Mouse (Mus musculus): ENCODE results near the gene D10Jhu81e.
A peak's percentile ranks its signal among the peaks of the same experiment; 100 is the strongest.
"Not testable (repeated sequence)": the region's sequence is repeated elsewhere in the genome, so short reads cannot be mapped to it uniquely, and the experiment has no call there.

The D10Jhu81e gene

DNA sequence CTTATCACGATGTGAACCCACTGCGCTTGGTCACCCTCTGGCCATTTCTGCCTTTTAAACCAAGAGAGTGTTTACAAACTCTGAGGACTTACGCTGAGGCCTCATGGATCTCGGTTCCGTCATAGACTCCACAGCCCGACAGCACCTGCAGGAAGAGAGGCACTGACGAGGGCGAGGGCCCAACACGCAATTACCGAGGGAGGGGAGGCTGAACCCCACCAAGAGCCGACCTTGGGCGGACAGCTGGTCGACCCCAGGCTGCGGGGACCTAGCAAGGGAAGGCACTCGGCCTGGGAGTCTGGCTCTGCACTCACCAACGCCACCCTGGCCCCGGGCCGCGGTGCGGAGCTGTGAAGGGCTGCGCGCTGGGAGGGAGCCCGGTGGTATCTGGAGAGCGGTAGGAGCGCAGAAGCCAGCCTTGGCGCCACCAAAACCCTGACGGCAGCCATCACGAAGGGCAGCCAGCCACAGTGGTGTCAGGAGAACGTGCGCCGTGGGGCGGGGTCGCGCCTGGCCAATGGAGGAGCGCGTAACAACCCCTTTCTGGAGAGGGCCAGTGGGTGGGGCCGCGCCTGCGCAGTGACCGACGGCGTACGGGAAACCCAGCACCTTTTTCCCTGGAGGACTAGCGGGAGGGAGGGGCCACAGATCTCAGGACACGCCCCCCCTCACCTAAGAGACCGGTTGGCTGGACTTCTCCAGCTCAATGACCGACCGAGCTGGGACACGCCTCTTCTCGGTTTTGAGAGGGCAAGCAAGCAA, at the start of gene D10Jhu81e:
D10Jhu81e (minus strand) TSS at position 502 of the 762 bp plus-strand sequence.
- peak; percentile 100 for DNase-seq

DNA sequence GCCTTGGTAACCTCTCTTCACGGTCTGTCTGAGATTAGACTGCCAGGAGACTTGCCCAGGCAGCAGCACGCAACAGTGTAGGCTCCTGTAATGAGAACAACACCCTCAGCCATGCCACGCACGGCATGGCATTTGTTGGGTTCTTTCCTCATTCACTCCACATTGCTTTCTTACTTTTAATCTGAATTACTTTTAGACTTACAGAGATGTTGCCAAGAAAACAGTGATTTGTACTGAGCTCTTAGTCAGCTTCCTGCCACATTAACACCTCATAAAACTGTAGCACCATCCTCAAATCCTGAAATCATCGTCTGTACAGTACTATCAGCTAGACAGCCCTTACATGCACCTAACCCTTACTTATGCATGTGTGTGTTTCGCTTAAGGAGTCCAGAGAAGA, 49.0 kb upstream of the D10Jhu81e start:
- DNase-seq: no peak

DNA sequence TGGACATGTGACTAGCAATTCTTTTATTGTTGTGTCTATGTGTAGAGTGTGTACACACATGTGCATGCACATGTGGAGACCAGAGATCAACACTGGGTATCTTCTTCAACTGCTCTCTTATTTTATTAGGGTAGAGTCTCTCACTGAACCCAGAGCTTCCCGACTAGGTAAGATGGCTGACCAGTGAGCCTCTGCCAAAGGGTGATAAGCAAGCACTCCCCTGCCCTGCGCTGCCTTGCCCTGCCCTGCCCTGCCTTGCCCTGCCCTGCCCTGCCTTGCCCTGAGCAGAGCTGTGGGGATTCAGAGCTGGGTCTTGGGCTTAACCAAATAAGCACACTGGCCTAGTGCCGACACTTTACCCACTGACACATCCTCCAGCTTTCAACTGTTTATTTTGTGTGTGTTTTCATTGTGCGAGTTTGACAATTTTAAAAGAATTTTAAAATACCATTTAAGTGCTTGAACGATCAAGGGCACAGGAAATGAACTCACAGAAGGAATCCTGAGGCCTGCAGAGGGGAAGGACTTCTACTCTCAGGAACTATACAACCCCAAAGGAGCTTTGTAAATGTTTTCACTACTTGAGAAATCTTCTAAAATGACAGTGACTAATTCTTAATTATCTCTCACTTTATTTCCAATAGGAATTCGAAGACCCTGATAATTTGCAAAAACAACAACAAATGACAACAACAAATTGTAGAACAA, 46.9 kb upstream of the D10Jhu81e start:
- DNase-seq: no peak

GRCm38 (mm10) chr10:78214371-78214770, 44.8 kb upstream of the D10Jhu81e start:
- no peak for DNase-seq

DNA sequence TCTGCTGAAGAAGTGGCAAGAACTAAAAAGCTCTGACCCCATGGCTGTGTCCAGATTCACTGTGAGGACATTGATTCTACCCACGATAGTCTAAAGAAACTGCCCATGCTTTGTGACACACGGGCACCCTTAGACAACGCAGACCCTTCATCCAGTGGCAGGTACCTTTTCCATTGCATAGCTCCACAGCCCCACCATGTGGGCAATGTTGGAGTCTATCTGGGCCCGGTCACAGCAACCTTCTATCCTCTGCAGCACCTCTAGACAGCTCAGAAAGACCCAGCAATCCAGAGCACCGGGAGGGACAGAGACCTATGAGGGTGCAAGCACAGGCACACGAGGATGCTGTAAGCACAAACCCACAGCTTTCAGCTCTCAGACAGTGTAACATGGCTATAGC, 41.7 kb upstream of the D10Jhu81e start:
- DNase-seq: peak; percentile 17

GRCm38 (mm10) chr10:78201182-78201581, 31.6 kb upstream of the D10Jhu81e start:
- DNase-seq: no peak

- no peak for DNase-seq
Measured at GRCm38 (mm10) chr10:78192933-78193332, 23.4 kb upstream of the D10Jhu81e start.

DNA sequence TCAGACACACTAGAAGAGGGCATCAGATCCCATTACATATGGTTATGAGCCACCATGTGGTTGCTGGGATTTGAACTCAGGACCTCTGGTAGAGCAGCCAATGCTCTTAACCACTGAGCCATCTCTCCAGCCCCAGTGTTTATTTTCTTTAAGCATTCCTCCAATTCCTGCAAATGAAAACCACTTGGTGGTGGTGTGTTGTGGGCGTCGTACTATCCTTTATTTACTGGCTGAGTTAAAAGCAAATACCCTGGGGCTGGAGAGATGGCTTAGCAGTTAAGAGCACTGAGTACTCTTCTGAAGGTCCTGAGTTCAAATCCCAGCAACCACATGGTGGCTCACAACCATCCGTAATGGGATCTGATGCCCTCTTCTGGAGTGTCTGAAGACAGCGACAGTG, 16.5 kb upstream of the D10Jhu81e start:
- not testable (repeated sequence) for DNase-seq

DNA sequence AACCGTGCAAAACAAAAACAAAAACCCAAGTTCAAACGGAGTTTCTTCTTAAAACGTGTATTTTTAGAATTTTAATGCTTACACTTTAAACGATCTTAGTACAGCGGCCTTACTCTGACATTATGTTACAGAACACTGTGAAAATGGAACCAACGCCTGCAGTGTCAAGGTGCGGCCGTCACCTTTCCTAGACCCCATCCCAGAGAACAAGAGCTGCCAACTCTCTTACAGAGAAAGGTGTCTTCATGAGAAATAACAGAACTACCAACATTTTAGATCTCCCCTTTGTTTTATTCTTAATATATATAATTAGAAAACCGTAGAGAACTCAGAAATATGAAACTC, 15.8 kb upstream of the D10Jhu81e start:
- no peak for DNase-seq

GRCm38 (mm10) chr10:78184531-78185380, 15.2 kb upstream of the D10Jhu81e start, which contains the start of gene Pwp2:
Gene Pwp2, minus strand, starts transcription at chr10:78185149.
- DNase-seq: peak; percentile 92

- no peak for DNase-seq
Measured at GRCm38 (mm10) chr10:78183577-78183976, 14.0 kb upstream of the D10Jhu81e start.

GRCm38 (mm10) chr10:78182321-78182720, 12.7 kb upstream of the D10Jhu81e start:
- DNase-seq: no peak

DNA sequence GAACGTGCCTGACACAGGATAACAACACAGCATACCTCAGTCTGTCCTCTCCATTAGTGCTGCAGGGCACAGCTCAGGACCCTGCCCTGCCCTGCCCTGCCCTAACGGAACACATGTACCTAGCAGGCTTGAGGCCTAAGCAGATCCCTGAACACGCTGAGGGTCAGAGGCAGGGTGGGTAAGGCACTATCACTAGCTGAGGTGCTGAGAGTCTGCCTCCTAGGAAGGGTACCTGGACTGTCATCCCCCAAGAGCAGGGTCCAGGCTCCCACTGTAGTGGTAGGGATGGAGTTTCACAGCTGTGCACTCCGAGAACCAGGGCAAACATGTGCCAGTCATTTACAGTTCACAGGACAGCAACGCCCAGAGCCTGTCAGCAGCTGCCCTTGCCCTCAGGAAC, 4.9 kb upstream of the D10Jhu81e start:
- no peak for DNase-seq

DNA sequence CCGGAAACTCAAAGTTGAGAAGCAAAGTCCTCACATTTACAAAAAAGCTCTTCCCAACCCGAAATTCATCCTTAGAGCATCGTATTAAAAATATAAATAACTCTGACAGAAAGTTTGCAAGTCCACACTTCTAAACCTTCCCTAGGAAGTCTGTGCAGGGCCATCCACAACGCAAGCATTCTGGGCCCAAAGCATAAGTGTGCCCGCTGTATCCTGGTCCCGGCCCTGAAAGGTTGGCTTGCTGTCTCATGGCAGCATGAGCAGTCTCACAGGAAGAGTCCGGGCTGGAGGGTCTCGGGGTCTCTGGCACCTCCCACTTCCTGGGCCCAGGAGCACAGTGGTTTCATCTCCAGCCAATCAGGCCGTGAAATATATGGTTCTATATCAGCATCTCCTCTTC, 2.0 kb upstream of the D10Jhu81e start:
- no peak for DNase-seq

DNA sequence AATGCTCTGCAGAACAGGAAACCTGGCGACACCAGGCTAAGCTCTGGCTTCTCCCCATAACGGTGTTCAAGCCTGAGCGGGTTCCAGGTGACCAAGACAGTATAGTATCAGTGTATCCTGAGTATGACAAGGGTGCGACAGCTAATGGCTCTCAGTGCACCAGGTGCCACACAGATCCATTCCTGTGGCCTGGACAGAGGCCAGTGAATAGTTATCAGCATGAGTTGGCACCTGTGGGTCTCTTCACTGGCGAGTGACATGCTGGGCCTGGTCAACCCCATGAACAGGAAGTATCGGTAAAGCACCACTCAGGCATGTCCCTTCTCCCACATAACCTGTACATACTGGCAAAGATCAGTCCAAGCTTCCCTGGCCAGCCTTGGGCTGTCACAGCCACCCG, 1.5 kb upstream of the D10Jhu81e start:
- DNase-seq: no peak

DNA sequence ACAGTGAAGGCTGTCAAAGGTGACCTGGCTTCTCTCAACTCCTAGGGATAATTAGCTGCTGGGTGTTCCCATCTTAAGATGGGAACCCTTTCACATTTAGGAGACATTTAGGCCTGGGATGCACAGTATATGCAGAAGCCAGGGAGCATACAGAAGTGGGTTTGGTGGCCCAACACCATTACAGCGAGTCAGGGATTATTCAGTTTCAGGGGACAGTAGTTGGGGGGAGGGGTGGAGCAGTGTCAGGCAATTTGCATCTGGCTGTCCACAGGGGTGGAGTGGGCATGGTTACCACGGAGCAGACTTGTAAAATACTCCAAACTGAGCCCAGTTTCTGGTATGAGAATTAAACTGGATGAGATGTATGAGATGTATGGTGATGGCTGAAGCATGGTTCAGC, 863 bp upstream of the D10Jhu81e start:
- DNase-seq: no peak

DNA sequence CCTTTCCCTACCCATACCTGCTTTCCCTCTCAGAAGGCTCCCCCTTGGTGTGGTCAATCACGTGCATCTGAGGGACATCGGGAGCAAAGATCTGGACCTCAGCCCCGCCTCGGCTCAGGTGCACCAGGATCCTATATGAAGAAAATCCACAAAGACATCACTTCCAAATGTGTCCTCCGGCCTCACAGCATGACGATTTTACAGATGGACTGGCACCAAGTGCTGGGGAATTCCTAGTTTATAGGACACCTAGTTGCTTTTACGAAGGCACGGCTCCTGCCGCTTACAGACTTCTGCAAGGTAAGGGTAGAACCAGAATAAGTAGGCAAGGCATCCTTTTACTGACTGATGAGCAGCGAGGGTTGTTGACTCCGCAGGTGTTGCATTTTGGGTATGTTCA, 790 bp downstream of the D10Jhu81e start:
- no peak for DNase-seq

DNA sequence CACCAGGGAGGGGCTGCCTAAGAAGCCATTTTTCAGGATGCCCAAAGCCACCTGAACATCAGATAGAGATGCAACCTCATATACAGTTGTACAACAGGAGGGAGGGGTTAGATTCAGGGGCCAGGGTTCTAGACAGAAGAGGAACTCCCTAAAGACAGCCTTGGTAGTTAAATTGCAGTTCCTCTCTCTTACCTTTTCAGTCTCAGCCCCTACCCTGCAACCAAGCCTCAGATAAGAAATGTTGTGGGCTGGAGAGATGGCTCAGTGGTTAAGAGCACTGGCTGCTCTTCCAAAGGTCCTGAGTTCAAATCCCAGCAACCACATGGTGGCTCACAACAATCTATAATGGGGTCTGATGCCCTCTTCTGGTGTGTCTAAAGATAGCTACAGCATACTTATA, 1.8 kb downstream of the D10Jhu81e start:
- DNase-seq: no peak

DNA sequence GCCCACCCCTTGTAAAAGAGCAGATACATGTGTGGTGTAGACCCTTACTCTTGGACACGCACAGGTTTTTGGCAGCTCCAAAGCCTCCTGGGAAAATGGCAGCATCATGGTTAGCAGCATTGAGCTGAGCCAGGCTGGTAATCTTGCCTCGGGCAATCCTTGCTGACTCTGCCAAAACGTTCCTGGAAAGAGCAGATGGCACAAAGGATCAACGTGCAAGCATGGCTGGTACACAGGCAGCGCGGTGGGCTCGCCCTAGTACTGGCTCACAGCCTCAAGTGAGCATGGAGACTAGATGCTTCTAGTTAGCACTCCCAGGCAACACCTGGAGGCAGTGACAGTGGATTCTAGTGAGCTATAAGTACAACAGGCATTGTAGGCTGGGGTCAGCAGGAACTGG, 2.2 kb downstream of the D10Jhu81e start:
- DNase-seq: no peak

- no peak for DNase-seq
Measured at GRCm38 (mm10) chr10:78165256-78166005, 4.2 kb downstream of the D10Jhu81e start.

- DNase-seq: no peak
Measured at GRCm38 (mm10) chr10:78164786-78165185, 4.8 kb downstream of the D10Jhu81e start.

GRCm38 (mm10) chr10:78163923-78164322, 5.7 kb downstream of the D10Jhu81e start:
- peak; percentile 56 for DNase-seq

DNA sequence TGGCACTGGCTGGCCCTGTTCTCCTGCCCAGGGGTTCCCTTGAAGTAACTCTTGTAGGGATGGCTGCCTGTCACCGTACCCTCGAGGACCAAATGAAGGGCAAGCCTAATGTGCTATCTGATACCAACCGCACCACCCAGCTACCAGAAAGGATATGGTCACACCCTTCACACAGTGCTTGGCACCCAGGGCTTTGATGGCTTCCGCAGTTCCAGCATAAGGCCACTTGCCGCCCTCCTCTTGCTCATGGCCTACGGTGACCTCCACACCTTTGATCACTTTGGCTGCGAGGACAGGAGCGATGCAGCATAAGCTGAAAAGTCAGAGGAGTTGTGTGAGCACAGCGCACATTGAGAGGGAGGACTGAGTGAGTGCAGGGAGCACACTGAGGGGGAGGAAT, 6.3 kb downstream of the D10Jhu81e start:
- DNase-seq: no peak

All from kidney, adult 18-20 months (tissue).